Mouse (Mus musculus): ENCODE data around the gene Pop4. TPM values are rescaled to one million over a fixed set of nuclear protein-coding genes. Genes with fewer than 3 reads are reported as not detected.

Gene Pop4
- polyA plus RNA-seq (2012; rRNA removed): 8.0 and 10.7 TPM in 2 replicates

GRCm38 (mm10) chr7:38270703-38271510 lies at the start of gene Pop4:
Gene Pop4 (minus strand): TSS chr7:38271423.

GRCm38 (mm10) chr7:38227900-38228298 lies 43.3 kb downstream of the Pop4 start, which contains the start of gene Plekhf1:
Gene Plekhf1 (minus strand): TSS chr7:38228016.

Other genes starting within 250 kb of the Pop4 start
- gene Uri1, start 247.9 kb downstream of the Pop4 start, polyA plus RNA-seq (2012; rRNA removed): 8.0 and 8.5 TPM in 2 replicates
- gene Ccne1, start 163.9 kb downstream of the Pop4 start, polyA plus RNA-seq (2012; rRNA removed): 70.1 and 79.8 TPM in 2 replicates
- gene 1600014C10Rik, start 88.2 kb downstream of the Pop4 start, polyA plus RNA-seq (2012; rRNA removed): 4.1 and 5.0 TPM in 2 replicates
- 0.23 and 0.26 TPM in 2 replicates for gene Plekhf1, start 43.4 kb downstream of the Pop4 start, polyA plus RNA-seq (2012; rRNA removed)